Mouse (Mus musculus) CH12.LX (cell line): ENCODE measurements around the gene Nlrp14. TPM values are rescaled to one million over a fixed set of nuclear protein-coding genes. Genes with fewer than 3 reads are reported as not detected.

Experiments used
- DNase-seq: peaks from one replicate; pipeline ENCODE4 v3.0.0-alpha.2; 2013; ENCODE audit errors: extremely low read depth
- H3K27ac ChIP-seq: 2 replicates; pipeline ENCODE4 v1.5.1; 2012; ENCODE audit warnings: low read depth, mild to moderate bottlenecking, control low read depth, moderate library complexity; ENCODE audit not compliant: insufficient read depth
- H3K27me3 ChIP-seq: replicated peaks from 2 replicates; pipeline ENCODE3; 2012; ENCODE audit warnings: inconsistent platforms
- H3K36me3 ChIP-seq, 2 experiments: replicated peaks in 1 of 2; 2 replicates each; pipeline versions ENCODE3 to v1.6.1; 2012; ENCODE audit warnings: inconsistent platforms in 1 of 2, low read length in 1 of 2, mild to moderate bottlenecking in 1 of 2, mixed read lengths in 1 of 2, moderate library complexity in 1 of 2; ENCODE audit not compliant: control insufficient read depth in 1 of 2, insufficient read depth in 1 of 2
- H3K4me1 ChIP-seq, 2 experiments: 2 replicates each; pipeline ENCODE4 v1.6.1; 2012; ENCODE audit warnings: inconsistent platforms in 1 of 2, moderate library complexity in 1 of 2; ENCODE audit not compliant: insufficient read depth in 2 of 2, control insufficient read depth in 1 of 2
- H3K4me2 ChIP-seq: 2 replicates; pipeline ENCODE4 v1.6.1; 2012; ENCODE audit warnings: low read depth, mild to moderate bottlenecking, control low read depth; ENCODE audit not compliant: poor library complexity, insufficient read depth, severe bottlenecking
- H3K4me3 ChIP-seq, 3 experiments: fragments of 150-350 bp in 1 of 3; sonication (generic) in 1 of 3; replicated peaks in 1 of 3; 2 replicates each; pipeline versions ENCODE3 to v1.5.1; 2011 to 2012; ENCODE audit warnings: low read depth in 2 of 3, low read length in 2 of 3, mild to moderate bottlenecking in 2 of 3, moderate library complexity in 2 of 3, control low read depth in 1 of 3, improper control_type of control experiment in 1 of 3, inconsistent platforms in 1 of 3, mixed read lengths in 1 of 3; ENCODE audit not compliant: poor library complexity in 1 of 3
- H3K79me2 ChIP-seq: replicated peaks from 2 replicates; pipeline ENCODE4 v1.6.1; 2012; ENCODE audit warnings: mild to moderate bottlenecking, moderate library complexity; ENCODE audit not compliant: control insufficient read depth, poor library complexity, insufficient read depth, severe bottlenecking; ENCODE audit errors: extremely low read depth
- H3K9ac ChIP-seq: 2 replicates; pipeline ENCODE4 v1.6.1; 2012; ENCODE audit warnings: low read depth, mild to moderate bottlenecking, control low read depth, moderate library complexity; ENCODE audit not compliant: insufficient read depth
- H3K9me3 ChIP-seq: replicated peaks from 2 replicates; pipeline ENCODE3; 2012; ENCODE audit warnings: low read length, inconsistent platforms, mixed read lengths
- CHD1 ChIP-seq: IDR thresholded peaks from 2 replicates; pipeline ENCODE4 v1.6.1; 2012; ENCODE audit warnings: low read depth, low read length, improper control_type of control experiment, inconsistent platforms
- CTCF ChIP-seq, 2 experiments: IDR thresholded peaks in 1 of 2; conservative IDR thresholded peaks in 1 of 2; 2 replicates each; pipeline ENCODE4 v1.5.1; 2011 to 2012; ENCODE audit warnings: low read depth in 2 of 2, low read length in 2 of 2, improper control_type of control experiment in 1 of 2, inconsistent platforms in 1 of 2, mild to moderate bottlenecking in 1 of 2, moderate library complexity in 1 of 2
- EP300 ChIP-seq: IDR thresholded peaks from 2 replicates; pipeline ENCODE4 v1.6.1; 2011; ENCODE audit warnings: low read length, improper control_type of control experiment
- ETS1 ChIP-seq: conservative IDR thresholded peaks from 2 replicates; pipeline ENCODE4 v1.6.1; 2012; ENCODE audit warnings: low read depth, mild to moderate bottlenecking, inconsistent platforms, low read length, improper control_type of control experiment, moderate library complexity
- GABPA ChIP-seq: IDR thresholded peaks from 2 replicates; pipeline ENCODE4 v1.6.1; 2012; ENCODE audit warnings: low read depth, low read length, improper control_type of control experiment, inconsistent platforms; ENCODE audit not compliant: insufficient replicate concordance
- HCFC1 ChIP-seq: IDR thresholded peaks from 2 replicates; pipeline ENCODE4 v1.6.1; 2012; ENCODE audit warnings: low read depth, mild to moderate bottlenecking, inconsistent platforms, low read length, improper control_type of control experiment
- JUN ChIP-seq: IDR thresholded peaks from 2 replicates; pipeline ENCODE4 v1.6.1; 2011; ENCODE audit warnings: low read depth, mild to moderate bottlenecking, low read length, improper control_type of control experiment, moderate library complexity; ENCODE audit not compliant: insufficient read depth
- JUND ChIP-seq: conservative IDR thresholded peaks from 2 replicates; pipeline ENCODE4 v1.6.1; 2011; ENCODE audit warnings: low read depth, low read length, improper control_type of control experiment
- MEF2A ChIP-seq: IDR thresholded peaks from 2 replicates; pipeline ENCODE4 v1.6.1; 2014; ENCODE audit warnings: low read depth, mild to moderate bottlenecking, inconsistent platforms, low read length, improper control_type of control experiment, borderline replicate concordance
- MYC ChIP-seq: IDR thresholded peaks from 2 replicates; pipeline ENCODE4 v1.6.1; 2011; ENCODE audit warnings: low read depth, mild to moderate bottlenecking, improper control_type of control experiment, low read length
- NELFE ChIP-seq: IDR thresholded peaks from 2 replicates; pipeline ENCODE4 v1.6.1; 2011; ENCODE audit warnings: low read depth, low read length, improper control_type of control experiment
- NRF1 ChIP-seq: IDR thresholded peaks from 2 replicates; pipeline ENCODE4 v1.6.1; 2014; ENCODE audit warnings: low read depth, mild to moderate bottlenecking, inconsistent platforms, low read length, improper control_type of control experiment, moderate library complexity
- RAD21 ChIP-seq: IDR thresholded peaks from 2 replicates; pipeline ENCODE4 v1.6.1; 2011; ENCODE audit warnings: low read depth, mild to moderate bottlenecking, low read length, improper control_type of control experiment, moderate library complexity
- RCOR1 ChIP-seq: conservative IDR thresholded peaks from 2 replicates; pipeline ENCODE4 v1.6.1; 2012; ENCODE audit warnings: low read depth, mild to moderate bottlenecking, inconsistent platforms, low read length, improper control_type of control experiment
- SIN3A ChIP-seq: IDR thresholded peaks from 2 replicates; pipeline ENCODE4 v1.6.1; 2012; ENCODE audit warnings: low read length, improper control_type of control experiment, inconsistent platforms
- TBP ChIP-seq: conservative IDR thresholded peaks from 2 replicates; pipeline ENCODE4 v1.6.1; 2011; ENCODE audit warnings: low read depth, low read length, improper control_type of control experiment
- TCF12 ChIP-seq: IDR thresholded peaks from 2 replicates; pipeline ENCODE4 v1.6.1; 2014; ENCODE audit warnings: low read depth, mild to moderate bottlenecking, inconsistent platforms, low read length, improper control_type of control experiment
- USF1 ChIP-seq: IDR thresholded peaks from 2 replicates; pipeline ENCODE4 v1.6.1; 2014; ENCODE audit warnings: low read depth, mild to moderate bottlenecking, inconsistent platforms, low read length, improper control_type of control experiment
- ZNF384 ChIP-seq: IDR thresholded peaks from 2 replicates; pipeline ENCODE4 v1.6.1; 2012; ENCODE audit warnings: low read depth, low read length, improper control_type of control experiment, inconsistent platforms
- dilution Hi-C: fragments of 300-500 bp; cut with MboI; formaldehyde crosslinking; loops from 2 replicates; pipeline ENCODE4 v1.14.3; 2020; ENCODE audit warnings: low sequenced_read_pairs; ENCODE audit not compliant: extremely low pct_unique_long_range_greater_than_20kb, extremely low pct_ligation_motif_present
- in situ Hi-C: fragments of 300-500 bp; cut with MboI; formaldehyde crosslinking; loops from 3 replicates; pipeline ENCODE4 v1.14.3; 2019; ENCODE audit warnings: low sequenced_read_pairs, low pct_ligation_motif_present, low pct_unique_long_range_greater_than_20kb, mixed read lengths
- polyA plus RNA-seq: library from polyadenylated mRNA; unstranded; fragments of >175 nt; gene quantifications from 2 replicates; pipeline ENCODE4 v1.2.1, GENCODE M21; 2012; ENCODE audit warnings: low read depth; ENCODE audit not compliant: insufficient read length
- total RNA-seq, 2 experiments: library from RNA; depleted of rRNA; stranded (reverse); fragments of 300-350 nt in 1 of 2; fragments of >200 nt in 1 of 2; gene quantifications; 2 replicates each; pipeline ENCODE4 v1.2.3; 2012 to 2014

The Nlrp14 gene
- total and polyA plus RNA-seq, 3 experiments, result not detected

- Histone ChIP-seq H3K27me3 (no peaks in the 10 kb centered on the region), H3K9me3 (no peaks in the 10 kb centered on the region), H3K27ac (no peak overlapping the region), H3K4me3 (no peak overlapping the region), H3K9ac (no peak overlapping the region), H3K4me2 (no peak overlapping the region), H3K4me1 (no peaks in the 10 kb centered on the region), H3K79me2 (no peaks in the 10 kb centered on the region), H3K36me3 (no peaks in the 10 kb centered on the region)
- in situ Hi-C loops, result no loop called here
- TF ChIP-seq CTCF (conservative IDR thresholded peaks at IDR 0.05 in 1 of 2, IDR thresholded peaks at IDR 0.05 in 1 of 2; ENCODE audit: low read depth in 2 of 2, low read length in 2 of 2) (peak in 1 of 2 experiments; percentile 59; a peak in 2 of 4 replicates), ZNF384 (no peak), RAD21 (peak; percentile 60)
- dilution Hi-C loops, result no loop called here
- peak; percentile 11 for DNase-seq
These were observed 13.6 kb downstream of the Nlrp14 start for GRCm38 (mm10) chr7:107180406-107180805.

- in situ Hi-C loops (loop anchor here (25.0 kb wide), 1 partner anchor 560 kb away; the partner anchor contains the start of gene Cyb5r2), dilution Hi-C loops (no loop called here)
- TF ChIP-seq USF1 (no peak), JUN (no peak), RCOR1 (no peak), NRF1 (no peak), MYC (no peak), TBP (no peak)
- Histone ChIP-seq H3K36me3 (no peaks in the 10 kb centered on the region), H3K27ac (no peak overlapping the region), H3K4me2 (no peak overlapping the region), H3K4me3 (no peak overlapping the region), H3K9me3 (no peaks in the 10 kb centered on the region), H3K4me1 (0 out of 4 replicates have a peak, but pooled peaks cover 0 to 2% of the 10 kb centered on the region in 2 experiments), H3K27me3 (no peaks in the 10 kb centered on the region), H3K79me2 (no peaks in the 10 kb centered on the region), H3K9ac (no peak overlapping the region)
- no peak for DNase-seq
These were observed 35.0 kb downstream of the Nlrp14 start for GRCm38 (mm10) chr7:107201817-107202216.

DNA sequence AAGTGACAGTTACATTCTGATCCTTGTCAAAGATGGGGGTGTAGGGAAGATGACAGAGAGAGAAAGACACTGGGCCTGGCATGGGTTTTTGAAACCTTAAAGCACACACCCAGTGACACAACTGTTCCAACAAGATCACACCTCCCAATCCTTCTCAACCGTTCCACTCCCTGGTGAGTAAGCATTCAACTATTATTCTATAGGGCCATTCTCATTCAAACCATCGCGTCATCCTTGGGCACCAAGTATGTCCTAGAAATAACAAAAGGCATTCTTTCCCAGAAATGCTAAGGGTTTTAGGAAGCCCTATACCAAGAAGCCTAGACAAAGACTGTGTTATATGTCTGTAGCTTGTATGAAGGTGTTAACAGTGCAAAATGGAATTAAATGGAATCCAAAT lies 41.1 kb downstream of the Nlrp14 start:
- Histone ChIP-seq H3K36me3 (no peaks in the 10 kb centered on the region), H3K9me3 (peaks cover 13% of the 10 kb centered on the region), H3K4me2 (no peak overlapping the region), H3K79me2 (no peaks in the 10 kb centered on the region), H3K4me1 (no peaks in the 10 kb centered on the region), H3K27ac (no peak overlapping the region), H3K4me3 (no peak overlapping the region), H3K27me3 (no peaks in the 10 kb centered on the region), H3K9ac (no peak overlapping the region)
- in situ Hi-C loops (loop anchor here (25.0 kb wide), 1 partner anchor 554 kb away; the partner anchor contains the start of gene Cyb5r2), dilution Hi-C loops (no loop called here)
- DNase-seq, result no peak
- no peak for TF ChIP-seq EP300
- no peak for TF ChIP-seq NELFE
- no peak for TF ChIP-seq JUN
- TF ChIP-seq RCOR1, result no peak
- TF ChIP-seq JUND, result no peak
- TF ChIP-seq SIN3A, result no peak
- no peak for TF ChIP-seq ETS1
- no peak for TF ChIP-seq CHD1
- no peak for TF ChIP-seq MYC
- no peak for TF ChIP-seq MEF2A
- TF ChIP-seq TCF12, result no peak
- TF ChIP-seq GABPA, result no peak
- no peak for TF ChIP-seq HCFC1
